Mouse (Mus musculus) G1E (cell line): Measurements from ENCODE around the gene Tsc2.

Source experiments
- CTCF ChIP-seq: IDR thresholded peaks from 2 replicates; pipeline ENCODE4 v1.5.1; 2012; ENCODE audit warnings: low read depth, low read length, inconsistent platforms, mixed read lengths
- GATA1 ChIP-seq: IDR thresholded peaks from 2 replicates; pipeline ENCODE4 v1.6.1; 2012; ENCODE audit warnings: borderline replicate concordance, low read length, inconsistent platforms, mixed read lengths
- GATA2 ChIP-seq: IDR thresholded peaks from 2 replicates; pipeline ENCODE4 v1.6.1; 2012; ENCODE audit warnings: low read depth, low read length, inconsistent platforms, borderline replicate concordance
- POLR2AphosphoS5 ChIP-seq: IDR thresholded peaks from 2 replicates; pipeline ENCODE4 v1.6.1; 2012; ENCODE audit warnings: low read depth, low read length, inconsistent platforms; ENCODE audit not compliant: insufficient replicate concordance
- TAL1 ChIP-seq: conservative IDR thresholded peaks from 2 replicates; pipeline ENCODE4 v1.6.1; 2012; ENCODE audit warnings: low read depth, low read length, inconsistent platforms, mixed read lengths

GRCm38 (mm10) chr17:24625472-24625871 is 7.0 kb downstream of the Tsc2 start:
- no peak for TF ChIP-seq CTCF
- TF ChIP-seq TAL1, result no peak
- TF ChIP-seq GATA1, result no peak
- TF ChIP-seq POLR2AphosphoS5, result no peak
- no peak for TF ChIP-seq GATA2
